Mouse (Mus musculus): ENCODE measurements around the gene Nup107.

GRCm38 (mm10) chr10:117778951-117779350 is 13.6 kb downstream of the Nup107 start:
- TF ChIP-seq TCF12 (IDR thresholded peaks at IDR 0.05; ENCODE audit: low read depth, low read length) (no peak), CTCF (conservative IDR thresholded peaks at IDR 0.05 in 1 of 2, IDR thresholded peaks at IDR 0.05 in 1 of 2; ENCODE audit: low read depth in 2 of 2, low read length in 2 of 2) (no peak), POLR2A (IDR thresholded peaks at IDR 0.05; ENCODE audit: low read depth, low read length) (no peak), EP300 (IDR thresholded peaks at IDR 0.05; ENCODE audit: low read length) (no peak), IRF4 (IDR thresholded peaks at IDR 0.05; ENCODE audit: low read depth, low read length) (no peak)

Measured in CH12.LX (cell line).